Mouse (Mus musculus): Measurements from ENCODE around the gene Rhox2c.
"Not testable (repeated sequence)": the region's sequence is repeated elsewhere in the genome, so short reads cannot be mapped to it uniquely, and the experiment has no call there.

Gene Rhox2c

GRCm38 (mm10) chrX:37453380-37453779 lies at the start of gene Rhox2c:
Gene Rhox2c, plus strand, starts transcription at chrX:37453680.
- DNase-seq = not testable (repeated sequence)

GRCm38 (mm10) chrX:37411767-37412166 lies 41.7 kb upstream of the Rhox2c start, which contains the start of gene Rhox2b:
Gene Rhox2b, plus strand, starts transcription at chrX:37412067.
- DNase-seq = not testable (repeated sequence)

- DNase-seq = not testable (repeated sequence)
These were observed 21.3 kb upstream of the Rhox2c start, which contains the start of gene Rhox4b for GRCm38 (mm10) chrX:37432194-37432593. Gene Rhox4b, plus strand, starts transcription at chrX:37432494.

- not testable (repeated sequence) for DNase-seq
These were observed 4.8 kb downstream of the Rhox2c start, which contains the start of gene Rhox3c for GRCm38 (mm10) chrX:37458285-37458684. Gene Rhox3c, plus strand, starts transcription at chrX:37458585.

- not testable (repeated sequence) for DNase-seq
These were observed 26.6 kb downstream of the Rhox2c start, which contains the start of gene Rhox4c for GRCm38 (mm10) chrX:37480037-37480436. Gene Rhox4c, plus strand, starts transcription at chrX:37480337.

GRCm38 (mm10) chrX:37514059-37514458 lies 60.6 kb downstream of the Rhox2c start, which contains the start of gene Rhox4d:
Gene Rhox4d, plus strand, starts transcription at chrX:37514359.
- not testable (repeated sequence) for DNase-seq

Data from kidney, postnatal 10 days (tissue).